Mouse (Mus musculus) inflammation-experienced regulatory T-cells, adult 16 weeks (primary cell): ENCODE data around the gene Inka1. TPM values are rescaled to one million over a fixed set of nuclear protein-coding genes. Genes with fewer than 3 reads are reported as not detected.

Source experiments
- polyA plus RNA-seq: library from polyadenylated mRNA; unstranded; fragments of 100-300 nt; shearing (Covaris generic); gene quantifications from one replicate; pipeline ENCODE4 v1.2.1, GENCODE M21; 2017

Gene Inka1
- polyA plus RNA-seq: 2.0 TPM

DNA sequence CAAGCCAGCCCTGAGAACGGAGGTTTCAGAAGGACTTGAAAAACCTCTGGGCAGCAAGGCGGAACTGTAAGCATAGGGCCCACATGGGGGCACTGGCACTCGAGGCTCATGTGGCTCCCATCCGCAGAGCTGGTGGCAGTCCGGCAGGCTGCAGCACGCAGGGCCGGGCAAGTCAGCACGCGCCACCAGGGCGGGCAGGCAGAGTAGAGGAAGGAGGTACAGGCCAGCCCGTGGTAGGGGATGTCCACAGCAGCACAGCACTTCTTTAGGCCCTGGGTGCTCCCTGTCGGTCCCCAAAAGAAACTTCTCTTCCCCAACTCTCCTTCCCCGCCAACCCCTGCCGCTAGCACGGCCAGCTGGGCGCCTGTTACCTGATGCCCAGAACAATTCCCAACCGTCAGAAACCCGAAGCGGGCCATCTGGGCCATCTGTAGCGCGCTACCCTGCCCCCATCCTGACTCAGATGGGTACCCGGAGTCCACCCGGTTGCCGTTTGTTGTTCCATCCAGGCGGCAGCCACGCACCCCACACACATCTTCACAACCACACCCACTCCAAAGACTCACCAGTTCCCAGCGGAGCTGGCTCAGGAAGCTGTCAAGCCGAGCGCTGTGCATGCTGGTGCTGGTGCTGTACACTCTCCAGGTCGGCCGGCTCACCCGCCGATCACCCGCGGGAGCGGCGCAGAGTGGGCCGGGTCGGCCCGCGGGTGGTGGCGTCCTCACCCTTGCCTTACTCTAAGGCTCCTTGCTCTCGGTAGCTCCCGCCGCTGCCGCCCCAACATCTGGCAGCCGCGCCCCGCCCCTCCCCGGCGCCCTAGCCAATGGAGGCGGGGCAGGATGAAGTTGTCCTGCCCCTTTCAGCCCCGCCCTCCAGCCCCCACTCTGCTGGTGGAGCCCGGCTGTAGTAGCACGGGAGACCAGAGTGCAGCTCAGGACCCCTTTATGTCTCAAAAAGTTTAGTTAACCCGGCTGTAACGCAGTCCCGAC lies at the start of gene Inka1:
Inka1 (minus strand) TSS at position 749 of the 989 bp plus-strand sequence.

DNA sequence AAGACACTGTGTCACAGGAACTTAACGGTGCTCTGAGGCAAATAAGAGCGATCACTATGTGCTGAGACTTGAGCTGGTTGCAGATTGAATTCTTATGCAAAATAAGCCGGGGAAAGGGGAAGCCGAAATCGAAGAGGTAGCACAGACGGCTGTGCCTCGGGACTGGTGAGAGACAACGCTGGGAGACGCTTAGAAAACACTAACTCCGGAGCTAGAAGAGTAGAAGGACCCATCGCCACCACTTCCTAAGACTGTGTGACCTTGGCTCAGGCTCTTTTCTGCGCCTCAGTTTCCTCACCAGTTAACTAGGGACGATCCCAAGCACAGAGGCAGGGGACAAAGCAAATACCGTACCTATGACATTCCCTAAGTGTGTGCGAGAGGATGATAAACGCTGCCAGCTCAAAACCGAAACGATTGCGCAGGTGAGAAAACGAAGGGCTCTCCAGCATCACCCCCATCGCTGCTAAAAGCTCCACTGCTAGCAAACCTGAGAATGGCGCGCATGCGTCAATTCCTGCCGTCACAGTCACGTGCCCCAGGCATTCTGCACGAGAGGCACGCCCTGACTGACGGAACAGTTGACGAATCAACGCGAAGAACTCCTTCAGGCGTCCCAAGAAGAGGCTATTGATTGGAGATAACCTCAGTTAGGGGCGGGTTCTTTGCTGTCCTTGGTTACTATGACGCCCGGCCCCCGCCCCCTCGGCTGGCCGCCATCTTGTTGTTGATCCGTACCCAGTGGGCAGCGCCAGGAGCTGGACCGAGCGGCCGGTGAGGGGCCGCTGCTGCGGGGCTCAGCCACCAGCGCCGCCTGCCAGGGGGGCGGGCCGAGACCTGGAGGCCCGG lies 16.5 kb upstream of the Inka1 start, which contains the start of gene Ip6k1:
Ip6k1 (plus strand) TSS at position 580 of the 849 bp plus-strand sequence.

DNA sequence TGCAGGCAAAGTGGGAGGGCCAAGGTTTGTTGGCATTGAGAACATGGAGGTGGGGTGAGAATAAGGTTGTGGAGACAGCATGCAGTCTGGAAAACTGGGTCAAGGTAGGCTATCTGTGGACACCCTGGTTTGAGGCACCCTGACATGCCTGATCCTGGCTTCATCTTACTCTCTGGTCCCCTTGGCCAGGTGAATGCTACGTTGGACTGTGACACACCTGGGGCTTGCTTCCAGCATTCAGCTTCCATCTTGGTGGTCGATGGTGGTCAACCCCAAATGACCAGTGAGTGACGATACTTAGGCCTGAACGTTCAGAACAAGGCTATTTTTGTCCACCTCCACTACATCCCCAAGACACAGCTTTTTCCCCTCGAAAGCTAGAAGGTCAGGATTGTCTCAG lies 10.4 kb upstream of the Inka1 start, which contains the start of gene Gm20662:
Gm20662 (plus strand) TSS at position 301 of the 400 bp plus-strand sequence.

DNA sequence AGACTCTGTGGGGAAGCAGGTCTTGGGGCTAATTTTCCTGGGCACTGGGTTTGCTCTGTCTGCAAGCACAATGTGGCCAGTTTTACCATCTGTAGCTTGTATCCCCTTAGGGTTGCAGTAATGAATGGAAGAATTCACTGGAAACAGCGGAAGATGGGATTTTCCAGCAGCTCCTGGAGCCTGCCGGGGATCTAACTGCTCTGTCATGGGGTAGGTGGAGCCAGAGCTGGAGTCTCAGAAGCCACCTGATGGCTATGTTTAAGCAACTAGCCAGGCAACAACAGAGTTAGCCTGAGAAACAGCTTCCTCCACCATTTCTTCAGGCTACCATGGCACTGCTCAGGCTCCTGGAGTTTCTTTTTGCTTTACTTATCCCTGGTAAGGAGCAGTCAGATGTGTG lies 6.5 kb upstream of the Inka1 start, which contains the start of gene Cdhr4:
Cdhr4 (plus strand) TSS at position 301 of the 400 bp plus-strand sequence.

DNA sequence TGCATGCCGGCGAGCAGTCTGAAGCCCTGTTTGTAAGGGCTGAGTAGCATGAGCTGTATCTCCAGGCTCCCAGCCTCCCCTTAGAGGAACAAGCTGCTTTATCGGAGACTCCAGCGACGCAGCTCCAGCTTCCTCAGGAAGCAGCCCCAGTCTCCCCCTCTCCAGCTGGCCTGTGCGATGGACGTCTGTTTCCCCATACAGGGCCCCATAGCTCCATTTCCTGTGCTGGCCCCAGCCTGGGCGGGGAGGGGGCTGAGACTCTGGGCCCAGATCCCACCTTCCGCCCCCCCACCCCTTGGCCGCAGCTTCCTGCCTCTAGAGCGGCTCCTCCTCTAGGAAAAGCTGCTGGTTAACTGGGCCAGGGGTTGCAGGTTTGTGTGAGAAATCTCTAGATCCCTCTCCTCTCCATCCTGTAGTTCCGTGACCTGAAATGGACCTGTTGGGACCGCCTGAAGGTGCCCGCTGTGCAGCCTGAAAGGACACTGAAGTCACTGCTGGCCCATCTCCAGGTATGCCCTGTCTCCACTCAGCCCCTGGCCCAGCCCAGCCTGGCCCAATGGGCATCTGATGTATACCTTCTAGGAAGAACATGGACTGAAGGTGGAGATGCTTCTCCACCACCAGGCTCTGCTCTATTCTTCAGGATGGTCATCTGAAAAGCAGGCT lies 2.9 kb downstream of the Inka1 start, which contains the start of gene Gm20661:
Gm20661 (plus strand) TSS at position 378 of the 666 bp plus-strand sequence.

DNA sequence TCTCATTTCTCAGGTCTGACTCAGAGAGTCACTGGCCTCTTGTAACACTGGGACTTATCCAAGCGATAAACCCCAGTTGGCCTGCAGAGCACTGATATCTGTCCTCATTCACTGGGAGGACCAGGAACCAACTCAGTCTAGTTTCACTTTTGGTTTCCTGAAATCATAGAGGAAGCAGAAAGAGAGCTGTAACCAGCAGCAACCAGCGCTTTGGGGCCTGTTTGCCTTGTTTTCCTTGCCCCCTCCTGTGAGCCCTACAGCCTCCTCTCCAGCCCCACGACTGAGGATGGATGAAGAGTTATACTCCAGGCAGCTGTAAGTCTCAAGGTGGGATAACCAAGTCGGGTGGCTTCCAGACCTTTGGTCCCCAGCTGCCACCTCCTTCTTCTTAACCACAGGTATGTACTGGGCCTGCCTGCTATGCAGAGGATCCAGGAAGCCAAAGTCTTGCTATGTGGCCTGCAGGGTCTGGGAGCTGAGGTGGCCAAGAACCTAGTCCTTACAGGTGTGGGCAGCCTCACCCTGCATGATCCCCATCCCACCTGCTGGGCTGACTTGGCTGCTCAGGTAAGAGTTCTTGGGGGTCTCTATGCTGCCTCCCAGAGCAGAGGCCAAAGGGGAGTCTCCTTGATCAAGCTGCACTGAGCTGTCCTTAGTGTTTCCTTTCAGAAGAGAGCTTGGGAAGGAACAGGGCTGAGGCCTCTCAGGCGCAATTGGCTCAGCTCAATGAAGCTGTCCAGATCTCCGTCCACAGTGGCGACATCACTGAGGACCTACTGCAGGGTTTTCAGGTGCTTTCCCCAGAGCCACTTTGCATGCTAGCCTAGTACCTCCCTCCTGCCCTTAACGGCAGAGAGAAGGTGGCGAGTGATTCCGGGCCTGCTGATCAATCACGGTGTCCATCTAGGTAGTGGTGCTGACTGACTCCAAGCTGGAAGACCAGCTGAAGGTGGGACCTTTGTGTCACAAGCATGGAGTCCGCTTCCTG lies 10.0 kb downstream of the Inka1 start, which contains the start of gene Uba7:
Uba7 (plus strand) TSS at position 107 of the 988 bp plus-strand sequence.

DNA sequence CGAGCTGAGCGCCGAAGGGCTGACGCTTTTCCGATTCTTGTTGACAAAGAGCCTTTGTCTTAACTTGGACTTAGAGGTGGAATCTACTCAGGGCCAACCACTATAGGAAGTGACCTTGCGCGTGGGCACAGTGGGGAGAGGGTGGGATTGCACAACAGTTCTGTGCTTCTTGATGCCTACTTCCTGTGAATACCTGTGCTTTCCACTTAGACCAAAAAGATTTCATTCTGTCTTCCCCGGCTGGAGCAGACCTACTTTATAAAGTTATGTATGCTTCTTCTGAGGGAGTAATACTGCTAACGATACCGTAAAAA lies 35.8 kb downstream of the Inka1 start, which contains the start of gene Traip:
Traip (plus strand) TSS at position 215 of the 314 bp plus-strand sequence.

DNA sequence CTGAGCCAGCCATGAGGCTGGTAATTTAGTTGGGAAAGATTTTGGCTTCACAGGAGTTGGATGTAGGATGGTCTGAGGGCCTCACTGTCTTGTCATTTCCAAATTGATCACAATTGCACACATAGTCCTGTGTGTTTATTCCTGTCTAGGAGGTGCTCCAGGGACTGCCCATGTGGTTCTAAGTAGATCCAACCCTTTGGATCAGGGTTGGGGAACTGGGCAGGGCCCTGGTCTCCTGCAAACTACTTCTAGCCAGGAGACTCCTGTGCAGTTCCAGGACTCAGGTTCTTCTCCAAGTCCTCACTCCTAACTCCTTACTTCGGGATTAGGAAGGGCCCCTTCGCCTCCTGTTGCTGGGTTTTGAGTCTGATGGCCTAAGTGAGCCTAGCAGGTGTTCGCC lies 50.3 kb downstream of the Inka1 start, which contains the start of gene Camkv:
Camkv (plus strand) TSS at position 301 of the 400 bp plus-strand sequence.

Other genes starting within 250 kb of the Inka1 start
- 360 TPM for gene Rbm5, start 214.9 kb downstream of the Inka1 start, polyA plus RNA-seq
- 137 TPM for gene Rbm6, start 112.6 kb downstream of the Inka1 start, polyA plus RNA-seq
- 28.1 TPM for gene Mon1a, start 97.7 kb downstream of the Inka1 start, polyA plus RNA-seq
- gene Mst1r, start 79.0 kb downstream of the Inka1 start, polyA plus RNA-seq: not detected
- not detected for gene Actl11, start 57.4 kb downstream of the Inka1 start, polyA plus RNA-seq
- gene Camkv, start 50.2 kb downstream of the Inka1 start, polyA plus RNA-seq: not detected
- gene Traip, start 35.7 kb downstream of the Inka1 start, polyA plus RNA-seq: 8.0 TPM
- 356 TPM for gene Uba7, start 10.4 kb downstream of the Inka1 start, polyA plus RNA-seq
- not detected for gene Gm20661, start 2.8 kb downstream of the Inka1 start, polyA plus RNA-seq
- gene Cdhr4, start 6.6 kb upstream of the Inka1 start, polyA plus RNA-seq: not detected
- gene Gm20662, start 10.5 kb upstream of the Inka1 start, polyA plus RNA-seq: 0.93 TPM
- 91.0 TPM for gene Ip6k1, start 16.6 kb upstream of the Inka1 start, polyA plus RNA-seq
- 37.8 TPM for gene Gmppb, start 63.4 kb upstream of the Inka1 start, polyA plus RNA-seq
- 4.7 TPM for gene Amigo3, start 67.3 kb upstream of the Inka1 start, polyA plus RNA-seq
- gene Mst1, start 94.6 kb upstream of the Inka1 start, polyA plus RNA-seq: 3.8 TPM
- gene Rnf123, start 97.5 kb upstream of the Inka1 start, polyA plus RNA-seq: 207 TPM
- 139 TPM for gene Apeh, start 108.7 kb upstream of the Inka1 start, polyA plus RNA-seq
- 0.63 TPM for gene Bsn, start 204.5 kb upstream of the Inka1 start, polyA plus RNA-seq